Mouse (Mus musculus) fat pad, adult 2 months (tissue): ENCODE results near the gene Pias3.
"Not testable (repeated sequence)": the region's sequence is repeated elsewhere in the genome, so short reads cannot be mapped to it uniquely, and the experiment has no call there.

Experiments used
- DNase-seq: peaks from one replicate; pipeline ENCODE4 v3.0.0-alpha.2; 2011; ENCODE audit warnings: low read depth, low spot score; ENCODE audit errors: extremely low read depth

Gene Pias3

DNA sequence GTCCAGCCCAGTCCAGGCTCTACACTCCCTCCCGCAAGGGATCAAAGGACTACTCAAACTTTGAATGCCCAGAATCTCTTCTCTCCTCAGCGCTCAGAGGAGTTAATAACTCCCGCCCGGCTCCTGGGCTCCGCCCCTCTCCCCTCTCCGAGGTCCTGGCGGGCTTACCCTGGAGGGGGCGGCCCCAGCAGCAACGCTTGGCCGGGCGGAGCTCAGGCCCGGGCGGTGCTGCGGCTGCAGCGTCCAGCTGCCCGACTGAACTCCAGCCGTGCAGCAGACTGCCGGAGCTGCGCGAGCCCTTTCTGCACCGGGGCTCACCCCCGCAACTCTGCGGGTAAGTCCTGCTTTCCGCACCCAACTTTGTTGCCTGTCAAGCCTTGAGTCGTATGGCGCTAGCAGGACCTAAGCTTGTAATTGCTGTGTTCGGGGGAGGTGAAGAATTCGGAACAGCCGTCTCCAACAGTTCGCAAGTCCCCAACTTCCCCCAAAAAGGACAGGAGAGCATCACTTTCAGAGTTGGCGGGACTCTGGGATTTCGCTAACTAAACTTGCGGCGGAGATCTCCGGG lies at the start of gene Pias3:
Pias3 (plus strand) TSS at position 187 of the 568 bp plus-strand sequence.
- DNase-seq = no peak

DNA sequence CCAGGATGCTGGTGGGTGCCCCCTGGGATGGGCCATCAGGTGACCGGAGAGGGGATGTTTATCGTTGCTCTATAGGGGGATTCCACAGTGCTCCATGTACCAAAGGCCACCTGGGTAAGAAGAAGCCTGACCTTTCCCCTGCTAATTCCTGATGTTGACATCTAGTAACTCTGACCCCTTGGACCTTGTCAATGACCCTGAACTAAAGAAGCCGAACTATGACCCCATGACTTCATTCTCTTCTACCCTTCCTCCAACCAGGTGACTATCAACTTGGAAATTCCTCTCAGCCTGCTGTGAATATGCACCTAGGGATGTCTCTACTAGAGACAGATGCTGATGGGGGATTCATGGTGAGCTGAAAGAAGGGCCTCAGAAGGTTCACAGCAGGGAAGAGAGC lies 48.8 kb upstream of the Pias3 start:
- DNase-seq = no peak

DNA sequence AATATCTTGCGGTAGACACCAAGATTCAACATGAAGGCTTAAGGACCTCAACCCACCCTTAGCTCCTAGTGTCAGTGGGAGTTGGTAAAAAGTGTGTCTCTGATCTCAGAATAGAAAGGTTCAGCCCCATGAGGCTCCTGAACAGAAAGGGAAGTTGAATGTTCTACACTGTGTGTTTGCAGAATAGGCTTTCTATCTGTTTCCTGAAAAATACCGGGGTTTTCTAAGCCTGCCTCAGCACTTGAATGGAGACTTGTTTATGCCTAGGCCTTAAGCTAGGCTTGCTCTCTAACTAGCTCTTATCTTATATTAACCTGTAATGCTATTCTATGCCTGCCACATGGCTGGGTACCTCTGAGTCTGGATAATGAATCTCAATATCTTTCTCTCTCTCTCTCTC lies 35.3 kb upstream of the Pias3 start:
- DNase-seq = no peak

DNA sequence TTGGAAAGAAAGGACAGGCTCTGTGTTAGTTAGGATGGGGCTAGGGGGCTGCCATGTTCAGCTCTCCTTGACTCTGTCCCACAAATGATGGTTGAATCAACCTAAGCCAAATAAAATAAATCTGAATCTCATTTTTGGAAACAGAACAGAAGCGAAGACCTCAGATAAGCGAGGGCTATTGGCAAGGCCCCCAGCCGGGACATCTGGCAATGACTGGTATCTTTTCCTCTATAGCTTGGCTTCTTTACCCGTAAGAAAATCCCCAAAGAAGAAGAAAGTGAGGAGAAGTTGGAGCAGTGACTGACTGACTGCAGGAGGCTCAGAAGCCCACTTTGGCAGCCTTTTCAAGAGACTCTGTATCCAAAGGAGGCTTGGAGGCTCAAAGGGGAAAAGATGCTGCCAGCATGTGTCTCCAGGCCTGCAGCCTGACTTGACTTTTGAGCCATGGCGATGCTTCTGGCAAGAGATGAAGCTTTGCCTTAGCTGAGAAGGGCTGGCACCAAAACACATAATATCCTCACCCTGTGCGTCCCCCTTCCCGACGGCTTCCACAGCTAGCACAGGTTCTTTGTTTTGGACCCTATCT lies 33.4 kb upstream of the Pias3 start:
- DNase-seq = no peak

DNA sequence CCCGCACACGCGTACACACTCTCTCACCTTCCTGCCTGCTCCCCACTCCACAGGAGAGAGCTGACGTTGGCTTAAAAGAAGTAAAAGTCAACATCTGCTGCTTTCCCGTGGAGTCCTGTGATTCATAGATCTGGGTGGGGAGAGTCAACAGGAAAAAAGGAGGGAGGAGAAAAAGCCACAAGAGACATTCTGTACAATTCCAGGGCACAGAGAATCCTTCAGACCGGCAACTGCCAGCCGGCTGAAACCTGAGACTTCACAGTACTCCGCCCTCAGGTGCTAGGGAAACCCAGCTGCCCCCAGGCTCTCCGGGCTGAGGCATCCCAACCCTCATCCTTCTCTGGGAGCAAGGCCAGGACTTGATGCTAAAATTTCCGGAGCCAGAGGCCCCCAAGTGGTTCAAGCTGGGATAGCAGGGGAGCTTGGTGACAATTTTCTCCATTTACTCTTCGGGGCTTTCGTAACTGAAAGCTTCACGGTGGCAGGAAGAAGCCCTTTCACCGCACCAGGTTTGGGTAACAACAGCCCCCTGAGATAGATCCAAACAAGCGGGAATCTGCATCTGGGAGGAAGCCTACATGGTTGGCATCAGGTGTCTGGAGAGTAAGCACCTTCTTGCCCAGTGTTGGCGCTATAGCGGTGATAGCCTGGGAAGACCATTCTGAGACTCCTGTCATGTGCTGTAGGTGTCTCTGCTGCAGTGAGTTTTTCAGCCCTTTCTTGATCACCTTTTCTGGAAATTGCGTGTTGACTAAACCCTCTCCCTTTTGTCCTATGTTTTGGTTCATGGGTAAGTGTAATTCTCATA lies 32.5 kb upstream of the Pias3 start:
- no peak for DNase-seq

DNA sequence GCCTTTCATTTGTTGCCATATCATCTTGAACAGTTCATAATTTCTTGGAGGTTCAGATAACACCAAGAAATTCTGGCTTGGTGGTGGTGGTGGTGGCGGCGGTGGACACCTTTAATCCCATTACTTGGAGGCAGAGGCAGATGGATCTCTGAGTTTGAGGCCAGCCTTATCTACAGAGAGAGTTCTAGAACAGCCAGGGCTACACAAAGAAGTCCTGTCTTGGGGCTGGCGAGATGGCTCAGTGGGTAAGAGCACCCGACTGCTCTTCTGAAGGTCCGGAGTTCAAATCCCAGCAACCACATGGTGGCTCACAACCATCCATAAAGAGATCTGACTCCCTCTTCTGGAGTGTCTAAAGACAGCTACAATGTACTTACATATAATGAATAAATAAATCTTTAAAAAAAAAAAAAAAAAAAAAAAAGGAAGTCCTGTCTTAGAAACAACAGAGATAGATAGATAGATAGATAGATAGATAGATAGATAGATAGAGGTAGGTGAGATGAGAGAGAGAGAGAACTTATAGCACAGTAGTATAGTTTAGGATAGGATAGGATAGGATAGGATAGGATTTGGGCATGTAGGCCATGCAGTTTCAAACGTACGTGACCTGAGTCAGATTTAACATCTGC lies 30.3 kb upstream of the Pias3 start:
- not testable (repeated sequence) for DNase-seq

DNA sequence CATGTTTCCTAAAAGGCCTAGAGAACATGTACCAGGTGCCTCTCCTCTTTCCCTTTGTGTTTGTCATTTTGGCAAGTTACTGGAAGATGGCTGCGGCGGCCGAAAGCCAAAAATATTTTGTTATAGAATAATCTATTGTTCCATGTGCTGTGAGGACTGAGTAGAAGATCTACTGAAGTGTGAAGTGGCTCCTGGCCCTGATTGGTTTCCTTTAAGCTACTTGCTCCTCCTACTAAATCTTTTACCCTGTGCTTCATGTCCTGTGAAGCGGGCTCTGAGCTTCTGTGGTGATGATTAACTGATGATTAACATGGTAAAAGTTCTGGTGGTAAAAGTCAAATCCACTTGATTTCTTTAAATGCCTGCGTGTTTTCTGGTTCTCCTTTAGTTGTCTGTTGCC lies 29.3 kb upstream of the Pias3 start:
- no peak for DNase-seq

DNA sequence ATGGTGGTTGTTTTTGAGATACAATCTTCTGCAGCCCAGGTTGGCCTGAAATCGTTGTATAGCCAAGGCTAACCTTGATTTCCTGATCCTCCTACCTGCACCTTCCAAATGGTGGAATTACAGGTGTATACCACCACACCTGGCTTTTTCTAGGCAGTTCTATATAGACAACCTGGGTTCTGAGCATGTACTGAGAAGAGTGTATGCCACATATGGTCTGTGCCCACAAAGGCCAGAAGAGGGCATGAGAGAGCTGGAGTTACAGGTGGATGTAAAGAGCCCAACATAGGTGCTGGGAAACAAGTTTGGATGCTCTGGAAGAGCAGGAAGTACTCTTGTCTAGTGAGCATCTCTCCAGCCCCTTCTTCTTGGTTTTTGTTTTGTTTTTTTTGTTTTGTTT lies 28.9 kb upstream of the Pias3 start:
- DNase-seq = no peak

DNA sequence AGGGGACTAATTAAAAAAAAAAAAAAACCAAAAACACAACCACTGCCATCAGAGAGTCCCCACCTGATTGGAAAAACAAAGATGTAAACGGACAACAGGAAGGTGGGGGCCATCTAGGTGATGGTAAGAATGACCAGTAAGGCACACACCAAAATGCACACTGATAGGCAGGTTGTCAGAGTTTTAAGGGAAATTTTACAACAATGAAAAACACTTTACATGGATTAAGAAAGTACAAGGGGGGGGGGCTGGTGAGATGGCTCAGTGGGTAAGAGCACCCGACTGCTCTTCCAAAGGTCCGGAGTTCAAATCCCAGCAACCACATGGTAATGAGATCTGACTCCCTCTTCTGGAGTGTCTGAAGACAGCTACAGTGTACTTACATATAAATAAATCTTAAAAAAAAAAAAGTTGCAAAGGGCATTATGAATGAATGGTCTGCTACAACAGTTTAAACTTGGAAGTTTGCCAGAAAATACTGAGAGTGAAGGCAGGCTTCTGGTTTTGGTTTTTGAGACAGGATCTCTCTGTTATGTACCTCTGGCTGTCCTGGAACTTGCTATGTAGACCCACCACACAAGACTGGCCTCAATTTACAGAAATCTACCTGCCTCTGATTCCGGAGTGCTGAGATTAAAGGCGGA lies 27.6 kb upstream of the Pias3 start:
- no peak for DNase-seq

DNA sequence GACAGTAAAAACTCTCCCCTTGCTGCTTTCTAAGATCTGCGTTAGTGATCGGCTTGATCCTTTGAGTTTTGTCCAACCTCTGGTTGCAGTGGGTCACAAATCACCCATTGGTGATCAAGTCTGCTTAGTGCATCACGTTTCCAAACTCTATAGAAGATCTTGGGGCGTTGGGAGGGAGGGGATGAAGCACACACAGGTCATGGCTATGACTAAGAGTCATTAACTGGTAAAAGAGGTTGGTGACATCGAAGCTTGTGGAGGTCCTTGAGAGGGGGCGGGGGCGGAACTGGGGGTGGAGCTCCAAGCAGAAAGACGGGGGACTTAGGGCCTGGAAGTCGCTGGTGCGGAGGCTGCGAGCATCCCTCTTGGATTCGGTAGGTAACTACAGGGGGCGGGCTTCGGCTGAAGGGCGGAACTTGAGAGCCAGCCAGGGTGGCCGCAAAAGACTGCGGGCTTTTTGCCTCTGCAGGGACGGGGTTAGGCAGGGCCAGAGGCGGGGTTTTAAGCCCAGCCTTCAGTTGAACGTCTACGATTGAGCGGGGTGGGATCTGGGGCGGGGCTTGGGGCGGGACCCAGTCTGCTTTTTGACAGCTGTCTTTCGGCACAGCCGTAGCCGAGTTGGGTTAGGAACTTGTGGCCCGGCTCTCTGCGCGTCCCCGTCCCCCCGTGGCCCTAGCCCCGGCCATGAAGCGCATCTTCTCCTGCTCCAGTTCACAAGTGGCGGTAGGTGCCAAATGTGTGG lies 26.3 kb upstream of the Pias3 start, which contains the start of gene Ankrd35:
Ankrd35 (plus strand) TSS at position 405 of the 742 bp plus-strand sequence.
- no peak for DNase-seq

DNA sequence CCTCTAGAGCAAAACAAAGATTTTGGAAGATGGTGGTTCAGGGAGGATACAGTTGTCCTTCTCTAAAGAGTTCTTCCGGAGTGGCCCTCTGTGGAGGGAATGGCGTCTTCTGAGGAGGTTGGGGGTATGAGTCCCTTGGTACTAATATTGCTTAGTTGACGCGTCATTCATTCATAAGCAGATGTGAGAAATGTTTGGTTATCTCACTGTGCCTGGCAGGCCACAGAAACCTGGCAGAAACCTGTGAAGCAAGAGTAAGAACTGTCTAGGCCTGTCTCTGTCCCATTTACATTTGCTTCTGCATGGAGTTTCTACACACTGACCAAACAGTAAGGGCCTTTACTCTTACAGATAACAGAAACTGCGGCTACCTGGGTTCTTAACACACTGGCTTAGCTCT lies 24.7 kb upstream of the Pias3 start:
- DNase-seq = no peak

DNA sequence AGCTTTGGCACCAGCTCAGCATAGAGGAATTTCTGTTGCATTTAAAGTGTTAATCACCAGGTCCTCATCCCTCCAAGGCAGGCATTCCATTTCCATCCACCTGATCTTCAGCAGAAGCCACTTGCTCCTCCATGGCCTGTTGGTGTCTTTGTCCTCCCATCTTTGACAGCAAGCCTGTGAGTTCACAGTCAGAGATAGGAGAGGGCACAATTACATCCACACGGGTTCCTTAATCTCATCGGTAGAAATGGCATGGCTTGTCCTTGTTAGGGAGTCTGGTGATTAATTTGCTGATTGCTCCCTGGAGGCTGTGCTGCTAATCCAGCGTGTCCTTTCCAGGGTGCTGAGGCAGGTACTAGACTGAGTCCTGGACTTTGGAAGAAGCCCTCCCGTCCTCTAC lies 22.7 kb upstream of the Pias3 start:
- no peak for DNase-seq

DNA sequence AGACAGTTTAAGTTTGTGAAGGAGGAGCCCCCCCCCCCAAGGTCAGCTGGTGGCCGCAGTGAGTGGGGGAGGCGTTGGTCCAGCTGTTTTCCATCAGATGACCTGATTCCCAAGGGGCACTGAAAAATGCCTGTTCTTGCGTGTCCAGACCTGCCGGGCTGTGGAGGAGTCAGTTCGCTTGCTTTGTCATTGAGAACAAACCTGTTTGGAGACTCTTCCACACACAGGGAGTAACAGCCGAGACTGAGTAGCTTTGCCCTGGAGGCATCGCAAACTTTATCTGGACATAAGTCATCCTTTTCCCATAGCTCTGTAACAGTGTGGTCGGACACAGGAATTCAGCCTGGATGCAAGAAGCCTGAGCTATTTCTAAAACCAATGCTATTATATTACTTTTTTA lies 21.7 kb upstream of the Pias3 start:
- peak; percentile 28 for DNase-seq

DNA sequence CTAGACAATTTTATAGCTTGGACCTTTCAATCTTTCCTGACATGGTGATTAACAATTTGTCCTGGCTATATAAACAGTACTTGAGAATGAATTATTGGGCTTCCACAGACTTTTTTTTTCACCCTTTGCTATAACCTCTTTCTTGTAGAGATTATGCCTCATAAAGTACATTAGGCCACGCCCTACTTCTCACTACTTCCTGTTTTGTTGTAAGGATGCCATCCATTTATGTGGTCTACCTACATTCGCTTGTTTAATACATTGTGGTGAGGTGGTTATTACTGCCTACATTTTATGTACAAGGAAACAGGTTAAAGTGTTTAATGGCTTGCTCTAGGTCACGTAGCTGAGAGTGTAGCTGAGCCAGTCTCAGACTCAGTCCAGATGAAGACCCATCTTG lies 21.0 kb upstream of the Pias3 start:
- no peak for DNase-seq

DNA sequence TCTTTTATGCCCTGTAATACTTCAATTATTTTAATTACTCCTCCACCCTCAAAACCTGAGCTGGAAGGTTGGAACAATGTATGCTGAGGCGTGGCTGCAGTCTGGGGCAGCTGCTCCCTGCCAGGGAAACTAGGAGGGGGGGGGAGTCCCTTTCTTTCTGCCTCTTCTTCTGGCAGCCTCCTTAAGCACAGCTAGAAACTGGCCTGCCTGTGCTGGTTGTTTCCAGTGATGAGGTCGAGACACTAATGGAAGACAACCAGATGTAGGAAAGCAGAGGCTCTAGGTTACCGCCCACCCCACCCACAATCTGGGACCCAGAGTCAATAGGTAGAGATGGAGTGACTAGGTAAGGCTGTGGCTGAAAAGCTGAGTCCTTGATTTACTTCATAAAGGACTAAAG lies 20.5 kb upstream of the Pias3 start:
- DNase-seq = no peak

DNA sequence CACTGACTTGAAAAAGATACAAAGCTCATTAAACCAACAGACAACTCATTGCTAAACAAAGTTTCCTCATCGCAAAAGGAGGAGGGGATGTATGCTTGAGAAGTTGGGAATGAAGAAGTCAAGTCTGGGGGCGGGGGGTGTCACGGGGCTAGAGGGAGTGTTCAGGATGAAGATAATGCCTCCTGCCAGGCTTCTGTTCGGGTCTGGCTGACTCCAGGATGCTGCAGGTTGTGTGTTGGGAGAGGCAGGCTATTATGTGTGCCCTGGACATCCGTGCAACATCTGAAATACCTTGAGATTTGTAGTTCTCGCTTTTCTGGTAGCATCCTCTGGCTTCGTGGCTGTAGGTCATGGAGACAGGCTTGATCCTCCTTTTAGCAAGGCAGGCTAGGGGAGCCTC lies 17.7 kb upstream of the Pias3 start:
- DNase-seq = no peak

DNA sequence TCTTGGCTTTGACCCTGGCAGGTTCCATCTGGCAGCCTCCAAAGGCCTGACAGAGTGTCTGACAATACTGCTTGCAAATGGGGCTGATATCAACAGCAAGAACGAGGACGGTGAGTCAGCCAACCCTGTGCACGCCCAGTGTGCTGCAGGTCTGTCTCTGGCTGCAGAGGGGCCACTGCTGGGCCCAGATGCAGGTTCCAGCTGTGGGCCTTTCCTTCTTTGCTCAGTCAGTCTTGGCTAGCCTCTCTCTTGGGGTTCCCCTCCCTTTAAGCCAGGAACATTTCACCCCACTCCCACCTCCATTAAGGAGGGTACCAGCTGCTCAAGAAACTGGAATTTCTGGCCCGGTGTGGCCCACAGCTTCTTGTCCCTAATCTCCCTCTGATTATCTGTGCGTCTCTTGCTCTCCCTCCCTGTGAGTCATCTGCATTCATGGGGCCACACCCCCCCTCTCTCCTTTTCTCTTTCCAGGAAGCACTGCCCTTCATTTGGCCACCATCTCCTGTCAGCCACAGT lies 17.0 kb upstream of the Pias3 start:
- DNase-seq = no peak

DNA sequence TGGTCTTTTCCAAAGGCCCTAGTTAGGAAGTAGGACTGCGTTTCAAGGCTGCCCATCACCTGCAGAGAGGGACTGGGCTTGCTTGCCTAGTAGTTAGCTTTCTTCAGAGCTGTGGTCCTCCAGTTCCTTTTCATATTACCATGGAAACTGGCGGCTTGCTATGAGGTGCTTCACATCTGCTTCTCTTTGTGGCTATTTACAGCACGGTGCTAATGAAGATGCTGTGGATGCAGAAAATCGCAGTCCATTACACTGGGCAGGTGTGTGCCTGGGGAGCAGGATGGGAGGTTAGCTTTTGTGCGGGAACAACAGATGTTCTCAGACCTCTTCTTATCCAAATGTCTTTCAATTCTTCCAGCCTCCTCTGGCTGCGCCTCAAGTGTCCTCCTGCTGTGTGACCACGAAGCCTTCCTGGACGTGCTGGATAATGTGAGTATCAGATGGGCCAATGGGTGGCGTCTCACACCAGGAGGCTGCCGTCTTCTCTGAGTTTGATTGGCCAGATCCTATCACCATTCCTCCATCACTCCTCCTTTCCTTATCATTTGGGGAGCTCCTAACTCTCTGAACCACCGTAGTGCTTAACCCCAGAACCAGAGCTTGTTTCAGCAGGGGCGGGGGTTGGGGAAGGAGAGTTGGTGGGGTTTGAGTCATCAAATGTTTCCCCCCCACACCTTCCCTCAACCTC lies 15.8 kb upstream of the Pias3 start:
- no peak for DNase-seq

DNA sequence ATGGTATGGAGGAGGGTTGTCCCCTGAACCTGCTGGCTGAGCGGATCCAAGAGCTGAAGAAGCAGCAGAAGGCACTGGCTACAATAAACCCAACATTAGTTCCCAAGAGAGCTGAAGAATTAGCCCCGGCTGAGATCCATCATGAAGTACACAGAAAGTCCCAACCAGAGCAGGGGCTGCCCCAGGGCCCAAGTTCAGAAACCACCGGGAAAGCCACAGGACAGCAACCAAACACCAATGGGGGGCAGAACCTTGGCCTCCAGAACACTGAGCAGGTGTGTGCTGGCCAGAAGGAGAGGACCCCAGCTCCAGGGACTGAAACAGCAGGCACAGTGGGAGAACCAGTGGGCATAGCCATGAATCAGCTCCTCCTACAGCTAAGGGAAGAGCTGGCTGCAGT lies 12.7 kb upstream of the Pias3 start:
- no peak for DNase-seq
